Mouse (Mus musculus): ENCODE data around the gene Hibadh.

Hibadh gene

DNA sequence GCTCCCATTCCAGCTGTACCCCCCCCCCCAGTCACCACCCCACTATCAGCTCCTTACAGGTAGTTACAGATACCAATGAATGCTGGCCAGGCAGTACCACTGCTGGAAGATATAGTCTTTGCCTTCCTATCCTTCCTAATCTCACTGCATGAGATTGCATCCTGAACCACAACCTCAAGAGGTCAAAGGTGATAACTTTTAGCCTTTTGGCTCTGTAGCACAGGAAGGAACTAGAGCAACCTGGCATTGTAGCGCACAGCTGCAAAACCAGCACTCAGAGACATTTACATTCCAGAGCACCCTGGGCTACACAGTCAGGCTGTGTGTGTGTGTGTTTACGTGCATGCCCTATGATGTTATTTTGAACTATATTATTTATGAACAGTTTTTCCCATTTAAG, 137.2 kb downstream of the Hibadh start:
- DNase-seq (ENCODE audit: low read depth), result no peak

DNA sequence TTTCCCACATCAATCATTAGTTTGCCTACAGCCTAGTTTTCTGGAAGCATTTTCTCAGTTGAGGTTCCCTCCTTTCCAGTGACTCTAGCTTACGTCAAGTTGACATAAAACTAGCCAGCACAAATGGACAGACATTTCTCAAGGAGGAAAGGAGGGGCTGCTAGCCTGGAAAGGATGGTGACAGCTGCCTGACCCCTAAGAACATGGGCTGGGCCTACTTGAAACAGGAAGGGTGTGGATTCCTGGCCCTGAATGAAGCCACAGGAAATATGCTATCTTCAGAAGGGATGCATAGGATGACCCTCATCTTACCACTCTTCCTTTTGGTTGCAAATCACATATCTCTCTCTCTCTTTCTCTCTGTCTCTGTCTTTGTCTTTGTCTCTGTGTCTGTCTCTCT, 138.7 kb downstream of the Hibadh start:
- no peak for DNase-seq (ENCODE audit: low read depth)

Measured in c-Kit-positive CD71-positive TER-119-negative erythroid progenitor cells, embryonic 14.5 days (primary cell).